In the genomic region with DNA sequence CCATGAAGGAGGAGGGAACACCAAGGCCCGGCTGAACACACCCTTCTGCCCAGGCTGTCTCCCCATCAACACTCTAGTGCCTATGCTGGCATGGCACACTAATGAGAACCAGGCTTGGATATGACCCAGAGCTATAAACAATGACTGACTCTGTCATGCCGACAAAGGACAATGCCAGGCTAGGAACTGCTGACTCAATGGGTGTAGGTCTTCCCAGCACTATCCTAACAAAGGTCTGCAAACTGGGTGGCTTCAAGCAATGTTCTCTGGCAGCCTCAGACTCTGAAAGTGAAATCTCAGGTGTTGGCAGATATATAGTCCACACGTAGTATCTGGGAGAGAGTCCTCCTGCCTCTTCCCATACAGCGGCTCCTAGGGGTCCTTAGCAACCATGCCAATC, we compare ENCODE assay signal across 20 mouse cellular contexts. TPM values are rescaled to one million over a fixed set of nuclear protein-coding genes. Genes with fewer than 3 reads are reported as not detected.
A peak's percentile ranks its signal among the peaks of the same experiment; 100 is the strongest.
DNase-seq lines count a peak whose midpoint lies in the region; ATAC-seq lines count a peak whose summit lies in the region.
"Had no signal": no experiment of that assay in that cellular context is flagged by ENCODE, and none has a peak within 500 bp of the region (broad histone marks: within the 10 kb centered on the region; RNA-seq: fewer than 3 reads in every experiment).

No protein-coding gene starts in this region.

- intact Hi-C loops in heart, postnatal 10 days (cut with DNase I), result no loop called here

- peak; percentile 12 to 17 for DNase-seq in heart, adult 18-20 months
- no peak for DNase-seq in heart, postnatal 10 days
- peak; percentile 17 for DNase-seq in right cerebral cortex, adult 18-20 months
- DNase-seq in right cerebral cortex, adult 2 months (ENCODE audit: low spot score in 2 of 2), result no peak
- DNase-seq in gonadal fat pad, adult 2 months (ENCODE audit: low read depth), result peak; percentile 30
- no peak for DNase-seq in kidney, postnatal 10 days
- DNase-seq: adrenal gland, postnatal 14 days; cerebellum, adult 9-10 months; gastrocnemius, postnatal 14 days; heart, postnatal 4 days; kidney, adult 2 months; kidney, postnatal 25 days; left cerebral cortex, postnatal 4 days; lung, embryonic 14.5 days; right cerebral cortex, postnatal 4 days; thymus, postnatal 25 days had no signal

- ATAC-seq in activated CD4-positive, CD25-positive, alpha-beta regulatory T cell, adult 4 months, result no peak
- ATAC-seq: forebrain, embryonic 15.5 days; inflammation-experienced regulatory T-cells, adult 6 months had no signal

RNA-seq across cellular contexts. Expression of gene Myof, which starts 55.2 kb away (rescaled TPM):
- 10 to 100 TPM in 1 of 2 experiments, 1 to 10 TPM in 1; 5.6 to 13.0 TPM for total RNA-seq in heart, adult 18-20 months (2021)
- 10 to 100 TPM; 14.9 to 15.7 TPM for total RNA-seq in heart, postnatal 10 days (2021)
- 41.2 and 51.6 TPM in 2 replicates for polyA plus RNA-seq in gonadal fat pad, adult 2 months (2012; rRNA removed)
- polyA plus RNA-seq in activated CD4-positive, CD25-positive, alpha-beta regulatory T cell, adult 4 months (2017; shearing (Covaris generic)), result under 1 TPM; 0.19 to 0.27 TPM
- polyA plus RNA-seq: erythroblast, embryonic 14.5 days had no signal

Comparison
In these comparisons a context has a peak if more than half of its experiments do, and no peak if none do; other contexts are left out.
1. DNase-seq: peak in heart, adult 18-20 months (2 of 2), right cerebral cortex, adult 18-20 months (single experiment) and gonadal fat pad, adult 2 months (single experiment); none in heart, postnatal 10 days (0 of 2), right cerebral cortex, adult 2 months (0 of 2) and kidney, postnatal 10 days (single experiment).